Mouse (Mus musculus) embryonic facial prominence, embryonic 14.5 days (tissue): ENCODE data around the gene Npl. TPM values are rescaled to one million over a fixed set of nuclear protein-coding genes. Genes with fewer than 3 reads are reported as not detected.

Experiments
- ATAC-seq: fragments of 200-750 bp; cut with Nextera tagmentation; 2 replicates; pipeline ENCODE4 v1.8.0; 2017; ENCODE audit warnings: low read depth, moderate number of reproducible peaks, moderate TSS enrichment
- DNase-seq: peaks from one replicate; pipeline ENCODE4 v3.0.0-alpha.2; 2015; ENCODE audit warnings: low spot score
- H3K27ac ChIP-seq: fragments of 300-500 bp; sonication (generic); replicated peaks from 2 replicates; pipeline ENCODE4 v1.5.1; 2014; ENCODE audit warnings: low read depth, mild to moderate bottlenecking, low read length, moderate library complexity
- H3K27me3 ChIP-seq: fragments of 300-500 bp; sonication (generic); replicated peaks from 2 replicates; pipeline ENCODE4 v1.6.1; 2014; ENCODE audit warnings: low read length; ENCODE audit not compliant: control insufficient read depth, insufficient read depth
- H3K36me3 ChIP-seq: fragments of 300-500 bp; sonication (generic); 2 replicates; pipeline ENCODE4 v1.6.1; 2014; ENCODE audit warnings: low read length, mixed read lengths; ENCODE audit not compliant: control insufficient read depth, insufficient read depth
- H3K4me1 ChIP-seq: fragments of 300-500 bp; sonication (generic); 2 replicates; pipeline ENCODE4 v1.6.1; 2014; ENCODE audit warnings: antibody characterized with exemption, low read length; ENCODE audit not compliant: control insufficient read depth, insufficient read depth
- H3K4me2 ChIP-seq: fragments of 300-500 bp; sonication (generic); 2 replicates; pipeline ENCODE4 v1.6.1; 2014; ENCODE audit warnings: low read depth, mild to moderate bottlenecking, low read length, moderate library complexity, mixed read lengths
- H3K4me3 ChIP-seq: fragments of 300-500 bp; sonication (generic); 2 replicates; pipeline ENCODE4 v1.5.1; 2014; ENCODE audit warnings: low read depth, mild to moderate bottlenecking, low read length
- H3K9ac ChIP-seq: fragments of 300-500 bp; sonication (generic); 2 replicates; pipeline ENCODE4 v1.6.1; 2014; ENCODE audit warnings: low read depth, mild to moderate bottlenecking, low read length, moderate library complexity, mixed read lengths
- H3K9me3 ChIP-seq: fragments of 300-500 bp; sonication (generic); 2 replicates; pipeline ENCODE4 v1.6.1; 2016; ENCODE audit warnings: low read length; ENCODE audit not compliant: control insufficient read depth
- WGBS: fragments of 180-500 bp; shearing (Covaris S2); extraction: QIAGEN DNeasy Blood & Tissue Kit; methylation state at CpG from one replicate; pipeline ENCODE4 v1.1.7; 2014; 5-methylcytosine and 5-hydroxymethylcytosine counted together
- polyA plus RNA-seq: library from polyadenylated mRNA; unstranded; fragments of >200 nt; fragmentation: Nextera tagmentation; extraction: Ambion mirVana; gene quantifications from 2 replicates; pipeline ENCODE4 v1.2.1, GENCODE M21; 2014

Gene Npl
- polyA plus RNA-seq, 1 experiment from 2014 or later = 14.9 TPM

GRCm38 (mm10) chr1:153556896-153557295 is 7.1 kb upstream of the Npl start:
- no peak overlapping the region for H3K4me3 ChIP-seq
- no peak overlapping the region for H3K4me2 ChIP-seq
- 5% methylated on average over 2 of the region's 2 CpGs for WGBS
- no peaks in the 10 kb centered on the region for H3K36me3 ChIP-seq
- H3K4me1 ChIP-seq = no peaks in the 10 kb centered on the region; the same call in 1 of the 2 replicates
- H3K9ac ChIP-seq = no peak overlapping the region
- H3K9me3 ChIP-seq = no peaks in the 10 kb centered on the region
- no peak overlapping the region for H3K27ac ChIP-seq
- ATAC-seq (peak; percentile 66), DNase-seq (peak; percentile 85)
- H3K27me3 ChIP-seq = no peaks in the 10 kb centered on the region

- Histone ChIP-seq H3K4me3 (no peak overlapping the region), H3K27me3 (no peaks in the 10 kb centered on the region), H3K9ac (no peak overlapping the region), H3K4me2 (no peak overlapping the region), H3K27ac (no peak overlapping the region), H3K36me3 (no peaks in the 10 kb centered on the region), H3K4me1 (no peaks in the 10 kb centered on the region; the same call in 1 of the 2 replicates), H3K9me3 (no peaks in the 10 kb centered on the region)
- WGBS = 72% methylated on average over 4 of the region's 4 CpGs
- DNase-seq = peak; percentile 47
- ATAC-seq = peak; percentile 48; the same call in 1 of the 2 replicates
Measured at GRCm38 (mm10) chr1:153556202-153556601, 6.4 kb upstream of the Npl start.

DNA sequence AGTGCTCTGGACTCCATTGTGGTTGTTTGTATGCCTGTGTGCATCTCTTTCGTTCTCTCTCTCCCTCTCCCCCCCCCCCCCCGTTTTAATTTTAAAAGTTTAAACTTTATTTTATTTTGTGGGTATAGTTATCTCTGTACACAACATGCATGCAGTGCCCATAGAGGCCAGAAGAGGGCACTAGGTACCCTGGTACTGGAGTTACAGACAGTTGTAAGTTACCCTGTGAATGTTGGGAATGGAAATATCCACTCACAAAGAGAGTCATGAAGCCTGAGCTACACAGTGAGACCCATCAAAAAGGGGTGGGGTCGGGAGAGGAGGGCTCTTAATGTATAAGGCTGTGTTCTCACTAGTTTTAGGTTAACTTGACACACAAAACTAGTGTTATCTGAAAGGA is 969 bp upstream of the Npl start:
- WGBS = 21% methylated on average over 3 of the region's 3 CpGs
- no peak overlapping the region for H3K9ac ChIP-seq
- no peaks in the 10 kb centered on the region for H3K36me3 ChIP-seq
- ATAC-seq = no peak
- H3K4me3 ChIP-seq = no peak overlapping the region
- DNase-seq = peak; percentile 53
- H3K27ac ChIP-seq = no peak overlapping the region
- no peaks in the 10 kb centered on the region for H3K27me3 ChIP-seq
- H3K9me3 ChIP-seq = no peaks in the 10 kb centered on the region
- H3K4me2 ChIP-seq = no peak overlapping the region
- no peaks in the 10 kb centered on the region for H3K4me1 ChIP-seq

GRCm38 (mm10) chr1:153547555-153547954 is 2.3 kb downstream of the Npl start:
- Histone ChIP-seq H3K4me3 (no peak overlapping the region), H3K4me1 (no peaks in the 10 kb centered on the region)
- no peak for ATAC-seq

DNA sequence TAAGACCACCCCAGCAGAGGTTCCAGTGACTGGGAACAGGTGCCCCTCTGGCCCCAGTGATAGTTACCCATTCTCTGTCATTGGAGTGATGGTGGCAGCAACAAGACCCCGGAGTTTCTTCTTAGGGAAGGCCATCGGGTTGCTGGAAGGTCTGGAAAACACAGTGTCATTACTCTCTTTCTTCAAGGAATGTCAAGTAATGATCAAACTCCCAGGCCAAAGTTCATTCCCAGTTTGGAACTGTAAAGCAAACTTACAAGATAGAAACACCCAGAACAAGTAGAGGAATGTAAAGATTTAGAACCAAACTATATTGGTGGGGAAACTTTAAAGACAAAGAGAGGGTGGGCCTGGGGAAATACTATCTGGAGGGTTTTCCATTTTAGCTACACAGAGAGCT is 4.6 kb downstream of the Npl start:
- no peaks in the 10 kb centered on the region for H3K9me3 ChIP-seq
- H3K9ac ChIP-seq = no peak overlapping the region
- H3K4me3 ChIP-seq = no peak overlapping the region
- H3K4me1 ChIP-seq = no peaks in the 10 kb centered on the region
- H3K27ac ChIP-seq = no peak overlapping the region
- no peaks in the 10 kb centered on the region for H3K36me3 ChIP-seq
- no peak overlapping the region for H3K4me2 ChIP-seq
- ATAC-seq (no peak), DNase-seq (no peak)
- WGBS = 97% methylated on average over 2 of the region's 2 CpGs
- H3K27me3 ChIP-seq = no peaks in the 10 kb centered on the region

More at GRCm38 (mm10) chr1:153547555-153547954, 2.3 kb downstream of the Npl start:
- 83% methylated on average over 8 of the region's 8 CpGs for WGBS
- no peak for DNase-seq
- no peaks in the 10 kb centered on the region for H3K27me3 ChIP-seq
- H3K27ac ChIP-seq = no peak overlapping the region
- no peaks in the 10 kb centered on the region for H3K36me3 ChIP-seq
- H3K4me2 ChIP-seq = no peak overlapping the region
- H3K9me3 ChIP-seq = no peaks in the 10 kb centered on the region
- H3K9ac ChIP-seq = no peak overlapping the region

GRCm38 (mm10) chr1:153542726-153543320 is 7.0 kb downstream of the Npl start:
- Histone ChIP-seq H3K4me3 (no peak overlapping the region), H3K27ac (0 out of 2 replicates have a peak overlapping the region, but pooled peaks have one; percentile 10), H3K9me3 (no peaks in the 10 kb centered on the region), H3K4me1 (no peaks in the 10 kb centered on the region), H3K36me3 (no peaks in the 10 kb centered on the region), H3K27me3 (no peaks in the 10 kb centered on the region), H3K4me2 (no peak overlapping the region), H3K9ac (no peak overlapping the region)
- 37% methylated on average over 7 of the region's 7 CpGs for WGBS
- DNase-seq = peak; percentile 77
- ATAC-seq = peak; percentile 65

- H3K4me2 ChIP-seq = no peak overlapping the region
- no peaks in the 10 kb centered on the region for H3K9me3 ChIP-seq
- no peak overlapping the region for H3K4me3 ChIP-seq
- H3K9ac ChIP-seq = no peak overlapping the region
- H3K27ac ChIP-seq = no peak overlapping the region
- H3K36me3 ChIP-seq = no peaks in the 10 kb centered on the region
- DNase-seq (no peak), ATAC-seq (no peak)
- 81% methylated on average over 3 of the region's 3 CpGs for WGBS
- no peaks in the 10 kb centered on the region for H3K27me3 ChIP-seq
- no peaks in the 10 kb centered on the region for H3K4me1 ChIP-seq
Measured at GRCm38 (mm10) chr1:153540753-153541152, 9.1 kb downstream of the Npl start.

DNA sequence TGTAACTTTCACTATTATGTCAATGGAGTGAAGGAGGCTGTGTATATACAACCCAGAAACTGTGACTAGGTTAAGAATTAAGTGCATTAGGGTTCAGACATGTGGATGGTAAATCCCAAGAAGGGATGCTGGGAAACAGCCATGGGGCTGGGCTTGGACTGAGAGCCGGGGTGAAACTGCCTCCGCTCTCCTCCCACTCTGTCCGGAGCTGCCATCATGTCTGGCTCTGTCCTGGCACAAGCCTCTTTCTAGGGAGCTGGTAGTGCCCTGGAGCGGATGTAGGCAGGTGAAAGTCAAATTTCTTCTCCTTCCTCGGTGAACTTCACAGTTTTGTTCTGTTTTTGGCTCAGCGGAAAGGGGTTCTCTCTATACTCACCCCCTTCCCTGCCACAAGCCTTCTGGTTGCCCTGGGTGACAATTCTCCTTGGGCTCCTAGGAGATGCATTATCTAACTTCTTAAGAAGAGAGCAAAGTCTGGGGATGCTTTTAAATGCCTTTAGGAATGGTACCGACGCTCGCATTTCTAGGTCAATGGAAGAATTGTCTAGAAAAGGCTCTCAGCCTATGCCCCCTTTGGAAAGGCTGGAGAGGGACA is 10.0 kb downstream of the Npl start:
- H3K27ac ChIP-seq = no peak overlapping the region
- DNase-seq (no peak), ATAC-seq (no peak)
- H3K9me3 ChIP-seq = no peaks in the 10 kb centered on the region
- H3K4me3 ChIP-seq = no peak overlapping the region
- 73% methylated on average over 9 of the region's 9 CpGs for WGBS
- H3K4me2 ChIP-seq = no peak overlapping the region
- no peak overlapping the region for H3K9ac ChIP-seq
- no peaks in the 10 kb centered on the region for H3K27me3 ChIP-seq
- H3K36me3 ChIP-seq = no peaks in the 10 kb centered on the region
- H3K4me1 ChIP-seq = no peaks in the 10 kb centered on the region

- DNase-seq = no peak
- H3K36me3 ChIP-seq = no peaks in the 10 kb centered on the region
- H3K4me1 ChIP-seq = peaks cover 5% of the 10 kb centered on the region; the same call in 1 of the 2 replicates
- H3K9ac ChIP-seq = no peak overlapping the region
- ATAC-seq = no peak
- no peaks in the 10 kb centered on the region for H3K9me3 ChIP-seq
- 61% methylated on average over 9 of the region's 9 CpGs for WGBS
- H3K4me3 ChIP-seq = no peak overlapping the region
- H3K27ac ChIP-seq = no peak overlapping the region
- no peak overlapping the region for H3K4me2 ChIP-seq
- H3K27me3 ChIP-seq = no peaks in the 10 kb centered on the region
Measured at GRCm38 (mm10) chr1:153535611-153536010, 14.2 kb downstream of the Npl start.
